Comparison of ENCODE assay signal across 28 mouse cellular contexts in the genomic region with DNA sequence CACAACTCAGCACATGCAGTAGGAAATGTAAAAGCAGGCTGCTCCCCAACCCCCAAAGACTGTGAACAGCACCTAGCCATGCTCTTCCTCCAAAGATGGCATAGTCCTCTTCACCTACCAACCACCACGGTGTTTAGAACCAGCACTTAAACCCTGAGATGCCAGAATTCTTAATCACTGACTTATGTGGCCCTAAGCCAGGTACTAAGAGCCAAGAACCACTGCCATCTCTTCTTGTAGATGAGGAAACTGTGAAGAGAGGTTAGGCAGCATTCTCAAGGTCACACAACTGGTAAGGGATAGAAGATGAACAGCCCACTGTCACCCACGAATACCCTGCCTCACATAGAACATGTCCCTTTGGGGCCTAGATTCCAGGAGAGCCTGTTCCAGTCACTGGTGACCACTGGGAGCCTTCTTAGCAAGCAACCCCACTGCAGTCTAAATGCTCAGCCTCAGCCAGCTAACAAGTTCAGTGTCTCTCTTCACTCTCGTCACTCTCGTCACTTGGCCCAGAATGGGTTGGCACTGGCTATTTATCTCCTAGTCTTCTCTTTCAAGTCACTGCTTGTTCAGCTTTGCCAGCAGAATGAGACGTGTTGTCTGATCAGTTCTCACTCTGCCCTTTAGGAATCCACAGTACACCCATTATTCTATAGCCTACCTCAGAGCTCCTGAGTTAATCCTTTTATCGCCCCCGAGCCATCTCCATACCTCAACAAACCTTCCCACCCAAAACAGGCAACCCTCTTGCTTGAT. TPM values are rescaled to one million over a fixed set of nuclear protein-coding genes. Genes with fewer than 3 reads are reported as not detected.
DNase-seq lines count a peak whose midpoint lies in the region; ATAC-seq lines count a peak whose summit lies in the region.
"Had no signal": no experiment of that assay in that cellular context is flagged by ENCODE, and none has a peak within 500 bp of the region (broad histone marks: within the 10 kb centered on the region; RNA-seq: fewer than 3 reads in every experiment).

No protein-coding gene starts in this region.

- no peaks in the 10 kb centered on the region for H3K9me3 ChIP-seq in heart, embryonic 16.5 days (replicated peaks; ENCODE audit: control insufficient read depth, low read length)
- H3K9me3 ChIP-seq: embryonic facial prominence, embryonic 13.5 days; forebrain, embryonic 13.5 days; heart, embryonic 15.5 days; limb, embryonic 12.5 days; megakaryocyte, embryonic 14.5 days; midbrain, embryonic 13.5 days; neural tube, embryonic 13.5 days had no signal

- no peak overlapping the region for H3K4me3 ChIP-seq in heart, embryonic 16.5 days (ENCODE audit: low read length)
- H3K4me3 ChIP-seq: embryonic facial prominence, embryonic 13.5 days; forebrain, embryonic 13.5 days; heart, embryonic 15.5 days; limb, embryonic 12.5 days; megakaryocyte, embryonic 14.5 days; midbrain, embryonic 13.5 days; neural tube, embryonic 13.5 days had no signal

- DNase-seq in heart, postnatal 10 days = no peak
- peak; percentile 14 to 35 for DNase-seq in lung, adult 18-20 months
- no peak for DNase-seq in lung, postnatal 10 days
- DNase-seq in NIH3T3 (ENCODE audit: low read depth) = peak; percentile 55
- peak; percentile 78 for DNase-seq in gonadal fat pad, adult 2 months (ENCODE audit: low read depth)
- DNase-seq in embryo, embryonic 10.5 days (ENCODE audit: low spot score) = no peak
- DNase-seq in thymus, adult 18-20 months = no peak
- DNase-seq: adrenal gland, postnatal 10 days; cerebellum, adult 9-10 months; cerebellum, postnatal 36 days; embryo, embryonic 11 days; gastrocnemius, postnatal 14 days; kidney, postnatal 14 days; lung, postnatal 36 days; thymus, postnatal 14 days had no signal

- H3K36me3 ChIP-seq in heart, embryonic 16.5 days (ENCODE audit: control insufficient read depth, insufficient read depth) = no peaks in the 10 kb centered on the region
- H3K36me3 ChIP-seq: embryonic facial prominence, embryonic 13.5 days; G1E; heart, embryonic 15.5 days; limb, embryonic 12.5 days; midbrain, embryonic 13.5 days; neural tube, embryonic 13.5 days had no signal

- H3K9ac ChIP-seq in heart, embryonic 16.5 days (ENCODE audit: low read length) = no peak overlapping the region
- H3K9ac ChIP-seq: embryonic facial prominence, embryonic 13.5 days; forebrain, embryonic 13.5 days; heart, embryonic 15.5 days; hindbrain, embryonic 14.5 days; limb, embryonic 12.5 days; midbrain, embryonic 13.5 days; neural tube, embryonic 13.5 days had no signal

- ATAC-seq in heart, embryonic 16.5 days (replicated peaks; ENCODE audit: extremely low read depth, insufficient read depth, low FRiP score) = 0 out of 2 replicates have a peak, but pooled peaks have one; percentile 18
- ATAC-seq: forebrain, embryonic 13.5 days; intestine, postnatal 0 days; midbrain, embryonic 13.5 days; Patski had no signal

- H3K27me3 ChIP-seq in heart, embryonic 16.5 days (ENCODE audit: control insufficient read depth, insufficient read depth, low read length) = no peaks in the 10 kb centered on the region
- H3K27me3 ChIP-seq: embryonic facial prominence, embryonic 13.5 days; forebrain, embryonic 13.5 days; heart, embryonic 15.5 days; limb, embryonic 12.5 days; megakaryocyte, embryonic 14.5 days; midbrain, embryonic 13.5 days; neural tube, embryonic 13.5 days; Patski had no signal

- H3K4me2 ChIP-seq in heart, embryonic 16.5 days (ENCODE audit: low read depth, low read length) = no peak overlapping the region
- H3K4me2 ChIP-seq: embryonic facial prominence, embryonic 13.5 days; forebrain, embryonic 13.5 days; heart, embryonic 15.5 days; hindbrain, embryonic 14.5 days; limb, embryonic 12.5 days; liver, embryonic 11.5 days; midbrain, embryonic 13.5 days; neural tube, embryonic 13.5 days had no signal

- 51% methylated on average over 7 of the region's 7 CpGs for WGBS in heart, embryonic 16.5 days

- H3K4me1 ChIP-seq in heart, embryonic 16.5 days (ENCODE audit: control insufficient read depth, insufficient read depth, low read length) = peaks cover 20% of the 10 kb centered on the region
- H3K4me1 ChIP-seq: megakaryocyte, embryonic 14.5 days had no signal

- intact Hi-C loops in heart, postnatal 10 days (cut with DNase I) = no loop called here

- H3K27ac ChIP-seq in heart, embryonic 16.5 days (ENCODE audit: low read length) = no peak overlapping the region
- H3K27ac ChIP-seq: embryonic facial prominence, embryonic 13.5 days; forebrain, embryonic 13.5 days; heart, embryonic 15.5 days; hindbrain, embryonic 14.5 days; limb, embryonic 12.5 days; midbrain, embryonic 13.5 days; neural tube, embryonic 13.5 days had no signal

RNA-seq across cellular contexts. Expression of a gene that starts 19.4 kb away (rescaled TPM):
- 6.3 and 7.2 TPM in 2 replicates for polyA plus RNA-seq in heart, embryonic 16.5 days (2015; fragmentation: Nextera tagmentation; extraction: Ambion mirVana)
- 10 to 100 TPM; 28.5 to 28.7 TPM for total RNA-seq in heart, postnatal 10 days (2021)
- polyA plus RNA-seq in gonadal fat pad, adult 2 months (2012; rRNA removed) = 6.0 and 7.4 TPM in 2 replicates

Comparison
In these comparisons a context has a peak if more than half of its experiments do, and no peak if none do; other contexts are left out.
1. DNase-seq: peak in lung, adult 18-20 months (2 of 2), NIH3T3 (single experiment) and gonadal fat pad, adult 2 months (single experiment); none in heart, postnatal 10 days (0 of 2), lung, postnatal 10 days (single experiment), embryo, embryonic 10.5 days (single experiment) and thymus, adult 18-20 months (0 of 2).